Mouse (Mus musculus) forebrain, embryonic 12.5 days (tissue): ENCODE results near the gene Tbc1d9b. TPM values are rescaled to one million over a fixed set of nuclear protein-coding genes. Genes with fewer than 3 reads are reported as not detected.
A peak's percentile ranks its signal among the peaks of the same experiment; 100 is the strongest.

ENCODE experiments used
- ATAC-seq: fragments of 200-750 bp; cut with Nextera tagmentation; 2 replicates; pipeline ENCODE4 v1.8.0; 2017; ENCODE audit warnings: moderate TSS enrichment; ENCODE audit not compliant: low FRiP score
- H3K27ac ChIP-seq: fragments of 300-500 bp; sonication (generic); 2 replicates; pipeline ENCODE4 v1.5.1; 2016; ENCODE audit warnings: mild to moderate bottlenecking
- H3K27me3 ChIP-seq: fragments of 300-500 bp; sonication (generic); 2 replicates; pipeline ENCODE4 v1.6.1; 2016; ENCODE audit warnings: mild to moderate bottlenecking
- H3K36me3 ChIP-seq: fragments of 300-500 bp; sonication (generic); replicated peaks from 2 replicates; pipeline ENCODE4 v1.6.1; 2016; ENCODE audit warnings: mild to moderate bottlenecking
- H3K4me1 ChIP-seq: fragments of 300-500 bp; sonication (generic); 2 replicates; pipeline ENCODE4 v1.6.1; 2016
- H3K4me2 ChIP-seq: fragments of 300-500 bp; sonication (generic); 2 replicates; pipeline ENCODE4 v1.6.1; 2016; ENCODE audit warnings: mild to moderate bottlenecking, moderate library complexity
- H3K4me3 ChIP-seq: fragments of 300-500 bp; sonication (generic); replicated peaks from 2 replicates; pipeline ENCODE4 v1.5.1; 2016; ENCODE audit warnings: mild to moderate bottlenecking
- H3K9ac ChIP-seq: fragments of 300-500 bp; sonication (generic); 2 replicates; pipeline ENCODE4 v1.6.1; 2016; ENCODE audit warnings: mild to moderate bottlenecking
- H3K9me3 ChIP-seq: fragments of 300-500 bp; sonication (generic); 2 replicates; pipeline ENCODE4 v1.6.1; 2016
- WGBS: fragments of 180-500 bp; shearing (Covaris S2); methylation state at CpG from one replicate; pipeline ENCODE4 v1.1.7; 2016; 5-methylcytosine and 5-hydroxymethylcytosine counted together
- polyA plus RNA-seq: library from polyadenylated mRNA; unstranded; fragments of >200 nt; fragmentation: Nextera tagmentation; extraction: Ambion mirVana; gene quantifications from 2 replicates; pipeline ENCODE4 v1.2.1, GENCODE M21; 2016

The Tbc1d9b gene
- polyA plus RNA-seq, 1 experiment from 2014 or later, result 38.3 TPM

DNA sequence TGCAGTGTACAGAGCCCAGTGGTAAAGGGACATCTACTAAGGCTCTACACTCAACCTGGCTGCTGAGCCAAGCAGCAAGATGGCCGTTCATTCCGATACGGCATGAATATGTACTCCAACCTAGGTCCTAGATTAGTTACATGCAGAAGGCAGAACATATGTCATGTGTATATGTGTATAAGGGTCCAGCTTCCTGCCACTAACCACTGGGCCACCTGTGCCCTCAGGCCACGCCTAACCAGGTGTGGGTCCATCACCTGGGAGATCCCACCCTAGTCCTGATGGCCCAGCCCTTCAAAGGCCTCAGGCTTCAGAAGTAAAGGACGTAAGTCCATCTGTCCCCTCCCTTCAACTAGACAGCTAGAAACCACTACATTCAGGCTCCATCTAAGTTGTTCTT is 76.8 kb downstream of the Tbc1d9b start:
- no peak for ATAC-seq
- WGBS, result 98% methylated on average over 5 of the region's 5 CpGs
- Histone ChIP-seq H3K4me3 (no peak overlapping the region), H3K27ac (no peak overlapping the region), H3K9ac (no peak overlapping the region), H3K36me3 (peaks cover 46% of the 10 kb centered on the region), H3K27me3 (no peaks in the 10 kb centered on the region), H3K4me2 (no peak overlapping the region), H3K9me3 (no peaks in the 10 kb centered on the region), H3K4me1 (peaks cover 13% of the 10 kb centered on the region)

GRCm38 (mm10) chr11:50210101-50210504 is 78.9 kb downstream of the Tbc1d9b start:
- peak overlapping the region; percentile 61 for H3K4me2 ChIP-seq
- H3K4me3 ChIP-seq, result peak overlapping the region; percentile 68
- peaks cover 28% of the 10 kb centered on the region for H3K36me3 ChIP-seq
- peak overlapping the region; percentile 93 for H3K27ac ChIP-seq
- peak overlapping the region; percentile 73 for H3K9ac ChIP-seq
- WGBS, result under 1% methylated on average over 24 of the region's 24 CpGs
- H3K4me1 ChIP-seq, result peaks cover 13% of the 10 kb centered on the region
- H3K27me3 ChIP-seq, result no peaks in the 10 kb centered on the region
- ATAC-seq, result peak; percentile 95
- no peaks in the 10 kb centered on the region for H3K9me3 ChIP-seq

- Histone ChIP-seq H3K4me1 (peaks cover 17% of the 10 kb centered on the region), H3K36me3 (peaks cover 23% of the 10 kb centered on the region), H3K27me3 (no peaks in the 10 kb centered on the region), H3K4me2 (peak within 1 kb of the TSS; percentile 61), H3K9me3 (no peaks in the 10 kb centered on the region), H3K9ac (peak within 1 kb of the TSS; percentile 73), H3K4me3 (peak within 1 kb of the TSS; percentile 68), H3K27ac (peak within 1 kb of the TSS; percentile 93)
- WGBS, result under 1% methylated on average over 43 of the region's 48 CpGs
- peak; percentile 83 for ATAC-seq
Measured at GRCm38 (mm10) chr11:50210505-50211151, 79.4 kb downstream of the Tbc1d9b start, which contains the start of the genes Sqstm1 and Mgat4b. Gene Sqstm1 (minus strand): TSS chr11:50210827. Gene Mgat4b (plus strand): TSS chr11:50210890.

GRCm38 (mm10) chr11:50211322-50212059 is 80.3 kb downstream of the Tbc1d9b start:
- WGBS, result 90% methylated on average over 3 of the region's 3 CpGs
- peak overlapping the region; percentile 61 for H3K4me2 ChIP-seq
- no peak for ATAC-seq
- H3K4me1 ChIP-seq, result peaks cover 25% of the 10 kb centered on the region
- peak overlapping the region; percentile 93; the same call in 1 of the 2 replicates for H3K27ac ChIP-seq
- H3K36me3 ChIP-seq, result peaks cover 15% of the 10 kb centered on the region
- peak overlapping the region; percentile 68 for H3K4me3 ChIP-seq
- H3K27me3 ChIP-seq, result no peaks in the 10 kb centered on the region
- no peak overlapping the region; the same call in 1 of the 2 replicates for H3K9ac ChIP-seq
- no peaks in the 10 kb centered on the region for H3K9me3 ChIP-seq

- Histone ChIP-seq H3K4me1 (peaks cover 27% of the 10 kb centered on the region), H3K9ac (no peak overlapping the region), H3K4me2 (no peak overlapping the region), H3K27me3 (no peaks in the 10 kb centered on the region), H3K9me3 (no peaks in the 10 kb centered on the region), H3K4me3 (no peak overlapping the region), H3K36me3 (peaks cover 7% of the 10 kb centered on the region), H3K27ac (no peak overlapping the region)
- no peak for ATAC-seq
- WGBS, result 81% methylated on average over 3 of the region's 3 CpGs
Measured at GRCm38 (mm10) chr11:50212060-50212739, 81.0 kb downstream of the Tbc1d9b start.

GRCm38 (mm10) chr11:50212848-50213758 is 81.9 kb downstream of the Tbc1d9b start:
- Histone ChIP-seq H3K9me3 (no peaks in the 10 kb centered on the region), H3K4me3 (no peak overlapping the region), H3K27ac (0 out of 2 replicates have a peak overlapping the region, but pooled peaks have one; percentile 0), H3K9ac (no peak overlapping the region), H3K27me3 (no peaks in the 10 kb centered on the region), H3K36me3 (no peaks in the 10 kb centered on the region), H3K4me1 (peaks cover 27% of the 10 kb centered on the region), H3K4me2 (no peak overlapping the region)
- 67% methylated on average over 11 of the region's 11 CpGs for WGBS
- no peak for ATAC-seq

GRCm38 (mm10) chr11:50214631-50215030 is 83.4 kb downstream of the Tbc1d9b start:
- WGBS, result 92% methylated on average over 6 of the region's 6 CpGs

GRCm38 (mm10) chr11:50215633-50216032 is 84.4 kb downstream of the Tbc1d9b start:
- no peak for ATAC-seq

More at GRCm38 (mm10) chr11:50214631-50215030, 83.4 kb downstream of the Tbc1d9b start:
- peaks cover 18% of the 10 kb centered on the region for H3K4me1 ChIP-seq
- no peak for ATAC-seq
- no peak overlapping the region for H3K4me2 ChIP-seq
- no peak overlapping the region for H3K4me3 ChIP-seq
- H3K27ac ChIP-seq, result no peak overlapping the region
- H3K9ac ChIP-seq, result no peak overlapping the region
- no peaks in the 10 kb centered on the region for H3K27me3 ChIP-seq
- H3K36me3 ChIP-seq, result no peaks in the 10 kb centered on the region
- H3K9me3 ChIP-seq, result no peaks in the 10 kb centered on the region

GRCm38 (mm10) chr11:50216724-50217366 is 85.6 kb downstream of the Tbc1d9b start:
- Histone ChIP-seq H3K36me3 (no peaks in the 10 kb centered on the region), H3K27me3 (no peaks in the 10 kb centered on the region), H3K4me3 (no peak overlapping the region), H3K9me3 (no peaks in the 10 kb centered on the region), H3K9ac (no peak overlapping the region), H3K27ac (no peak overlapping the region), H3K4me2 (no peak overlapping the region), H3K4me1 (peaks cover 13% of the 10 kb centered on the region)
- ATAC-seq, result no peak
- 81% methylated on average over 4 of the region's 4 CpGs for WGBS

More at GRCm38 (mm10) chr11:50215633-50216032, 84.4 kb downstream of the Tbc1d9b start:
- H3K36me3 ChIP-seq, result no peaks in the 10 kb centered on the region
- H3K4me3 ChIP-seq, result no peak overlapping the region; the same call in 1 of the 2 replicates
- H3K4me1 ChIP-seq, result peaks cover 18% of the 10 kb centered on the region
- no peaks in the 10 kb centered on the region for H3K27me3 ChIP-seq
- no peak overlapping the region for H3K27ac ChIP-seq
- 25% methylated on average over 9 of the region's 9 CpGs for WGBS
- H3K9me3 ChIP-seq, result no peaks in the 10 kb centered on the region
- no peak overlapping the region for H3K4me2 ChIP-seq
- H3K9ac ChIP-seq, result no peak overlapping the region

DNA sequence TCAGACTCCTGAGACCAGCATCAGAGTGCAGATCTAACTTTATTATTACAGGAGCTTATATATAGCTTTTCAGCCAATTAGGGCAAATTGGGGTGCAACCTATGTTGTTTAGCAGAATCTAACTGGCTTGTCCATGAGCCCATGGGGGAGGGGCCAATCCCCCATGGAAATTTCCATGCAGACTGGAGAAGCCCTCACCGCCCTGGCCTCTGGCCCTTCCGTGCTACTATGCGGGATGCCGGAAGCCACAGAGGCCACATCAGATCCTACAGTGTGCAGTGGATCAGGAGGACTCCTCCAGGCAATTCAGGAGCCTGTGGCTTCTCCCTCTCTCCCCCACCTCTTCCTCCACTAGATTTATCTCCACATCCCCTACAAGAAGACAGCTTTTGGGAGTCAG is 86.6 kb downstream of the Tbc1d9b start:
- H3K27me3 ChIP-seq, result no peaks in the 10 kb centered on the region
- H3K9me3 ChIP-seq, result no peaks in the 10 kb centered on the region
- no peak overlapping the region for H3K4me2 ChIP-seq
- H3K36me3 ChIP-seq, result no peaks in the 10 kb centered on the region
- H3K9ac ChIP-seq, result no peak overlapping the region
- no peak for ATAC-seq
- WGBS, result 75% methylated on average over 4 of the region's 4 CpGs
- no peak overlapping the region for H3K4me3 ChIP-seq
- H3K4me1 ChIP-seq, result peaks cover 17% of the 10 kb centered on the region
- H3K27ac ChIP-seq, result no peak overlapping the region

DNA sequence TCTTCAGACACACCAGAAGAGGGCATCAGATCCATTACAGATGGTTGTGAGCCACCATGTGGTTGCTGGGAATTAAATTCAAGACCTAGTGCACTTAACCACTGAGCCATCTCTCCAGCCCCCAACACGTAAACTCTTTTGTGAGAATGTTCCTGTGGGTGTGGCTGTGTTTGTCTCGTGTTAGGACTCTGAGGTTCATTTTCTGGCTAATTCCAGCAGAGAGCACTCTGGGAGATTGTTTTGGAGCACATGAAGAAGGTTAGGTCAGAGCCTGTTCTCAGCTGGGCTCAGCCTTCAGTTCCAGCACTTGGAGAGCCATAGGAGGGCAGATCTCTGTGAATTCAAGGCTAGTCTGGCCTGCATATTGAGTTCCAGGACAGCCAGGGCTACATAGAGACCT is 88.6 kb downstream of the Tbc1d9b start:
- Histone ChIP-seq H3K9me3 (no peaks in the 10 kb centered on the region), H3K4me2 (no peak overlapping the region), H3K27ac (no peak overlapping the region), H3K9ac (no peak overlapping the region), H3K4me3 (no peak overlapping the region), H3K36me3 (no peaks in the 10 kb centered on the region), H3K27me3 (peaks cover 7% of the 10 kb centered on the region; the same call in 1 of the 2 replicates), H3K4me1 (peaks cover 31% of the 10 kb centered on the region)
- 40% methylated on average over 2 of the region's 2 CpGs for WGBS
- no peak for ATAC-seq
